Mouse (Mus musculus) bone marrow, adult 2 months (tissue): ENCODE measurements around the gene Nid2. TPM values are rescaled to one million over a fixed set of nuclear protein-coding genes. Genes with fewer than 3 reads are reported as not detected.

Experiments
- H3K27ac ChIP-seq: fragments of 200-500 bp; 2 replicates; pipeline ENCODE4 v1.5.1; 2012; ENCODE audit warnings: low read depth, mild to moderate bottlenecking, control low read depth, inconsistent platforms, low read length; ENCODE audit not compliant: control insufficient read depth, poor library complexity, insufficient read depth
- H3K4me1 ChIP-seq: fragments of 200-500 bp; 2 replicates; pipeline ENCODE4 v1.6.1; 2011; ENCODE audit warnings: low read length; ENCODE audit not compliant: control insufficient read depth, insufficient read depth
- H3K4me3 ChIP-seq: fragments of 200-500 bp; replicated peaks from 2 replicates; pipeline ENCODE3; 2011; ENCODE audit warnings: mild to moderate bottlenecking, low read depth, low read length, control low read depth; ENCODE audit not compliant: control insufficient read depth
- CTCF ChIP-seq: fragments of 200-500 bp; IDR thresholded peaks from 2 replicates; pipeline ENCODE4 v1.5.1; 2011; ENCODE audit warnings: low read length, control low read depth; ENCODE audit not compliant: control insufficient read depth, insufficient read depth
- POLR2A ChIP-seq: fragments of 200-500 bp; IDR thresholded peaks from 2 replicates; pipeline ENCODE4 v1.6.1; 2011; ENCODE audit warnings: low read depth, mild to moderate bottlenecking, control low read depth, low read length, borderline replicate concordance; ENCODE audit not compliant: control insufficient read depth
- WGBS: fragments of 180-500 bp; shearing (Covaris S2); methylation state at CpG from one replicate; pipeline ENCODE4 v1.1.7; 2018; 5-methylcytosine and 5-hydroxymethylcytosine counted together
- polyA plus RNA-seq: library from polyadenylated mRNA; stranded (reverse); fragments of >200 nt; gene quantifications from 2 replicates; pipeline ENCODE4 v1.2.4, GENCODE M21; 2011; ENCODE audit warnings: low replicate concordance; ENCODE audit not compliant: missing spikeins, insufficient read depth, insufficient read length

The Nid2 gene
- polyA plus RNA-seq, 1 experiment: 3.2 TPM

GRCm38 (mm10) chr14:19713067-19713466 is 38.0 kb upstream of the Nid2 start:
- no peak for TF ChIP-seq POLR2A
- TF ChIP-seq CTCF: no peak
- 2% methylated on average over 3 of the region's 3 CpGs for WGBS
- no peaks in the 10 kb centered on the region; the same call in none of the 2 replicates for H3K4me1 ChIP-seq
- H3K4me3 ChIP-seq: no peak overlapping the region
- H3K27ac ChIP-seq: no peak overlapping the region

DNA sequence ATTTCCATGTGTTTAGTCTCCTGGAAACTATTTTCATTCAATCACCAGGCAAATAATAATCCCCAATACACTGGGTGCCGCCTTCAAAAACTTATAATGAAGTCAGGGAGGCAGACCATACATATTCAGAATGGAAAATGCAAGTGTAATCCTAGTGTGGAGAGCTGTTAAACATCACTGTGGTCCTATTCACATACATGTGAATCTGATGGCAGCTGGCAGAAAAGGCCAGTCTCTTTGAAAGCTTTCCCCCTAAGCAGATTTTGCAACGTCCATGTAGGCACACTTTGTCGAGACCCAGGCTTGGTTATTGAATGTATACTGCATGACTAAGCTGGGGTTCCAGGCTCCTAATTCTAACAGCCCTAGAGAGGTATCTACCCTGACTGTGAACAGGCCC is 32.0 kb upstream of the Nid2 start:
- 66% methylated on average over 3 of the region's 3 CpGs for WGBS
- no peak for TF ChIP-seq CTCF
- no peak for TF ChIP-seq POLR2A
- Histone ChIP-seq H3K4me3 (no peak overlapping the region), H3K27ac (no peak overlapping the region), H3K4me1 (no peaks in the 10 kb centered on the region; the same call in 1 of the 2 replicates)

DNA sequence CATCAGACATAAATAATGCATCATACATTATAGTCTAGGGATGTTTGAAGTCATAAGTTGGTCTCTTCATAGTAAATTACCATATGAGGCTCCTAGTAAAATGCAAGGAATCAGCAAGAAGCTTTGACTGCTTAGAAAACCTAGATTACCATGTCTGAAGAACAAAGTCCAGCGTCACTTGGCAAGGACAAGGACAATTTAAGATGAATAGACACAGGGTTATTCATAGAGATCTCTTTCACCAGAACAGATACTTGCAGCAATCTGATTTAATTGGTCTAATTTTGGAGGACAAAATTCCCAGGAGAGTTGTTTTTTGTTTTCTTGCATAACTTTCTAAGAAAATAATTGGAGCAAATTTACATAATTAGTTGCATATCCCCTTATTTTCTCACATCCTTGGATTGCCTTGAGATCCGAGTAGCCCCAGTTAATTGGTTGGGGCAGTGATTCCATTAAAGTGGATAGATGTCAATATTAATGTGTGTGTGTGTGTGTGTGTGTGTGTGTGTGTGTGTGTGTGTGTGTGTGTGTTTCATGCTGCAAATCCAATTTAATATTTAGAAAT is 30.9 kb upstream of the Nid2 start:
- H3K27ac ChIP-seq: no peak overlapping the region
- no peaks in the 10 kb centered on the region for H3K4me1 ChIP-seq
- no peak overlapping the region for H3K4me3 ChIP-seq
- TF ChIP-seq CTCF (no peak), POLR2A (no peak)
- 82% methylated on average over 2 of the region's 2 CpGs for WGBS

- Histone ChIP-seq H3K4me3 (no peak overlapping the region), H3K4me1 (peaks cover 2% of the 10 kb centered on the region), H3K27ac (no peak overlapping the region)
- 82% methylated on average over 5 of the region's 5 CpGs for WGBS
- TF ChIP-seq POLR2A (no peak), CTCF (no peak)
Observed at GRCm38 (mm10) chr14:19728278-19728677, 22.8 kb upstream of the Nid2 start.

GRCm38 (mm10) chr14:19728737-19729136 is 22.3 kb upstream of the Nid2 start:
- Histone ChIP-seq H3K4me1 (peaks cover 2% of the 10 kb centered on the region), H3K27ac (no peak overlapping the region), H3K4me3 (no peak overlapping the region)
- WGBS: 84% methylated on average over 7 of the region's 7 CpGs
- TF ChIP-seq POLR2A (no peak), CTCF (no peak)

DNA sequence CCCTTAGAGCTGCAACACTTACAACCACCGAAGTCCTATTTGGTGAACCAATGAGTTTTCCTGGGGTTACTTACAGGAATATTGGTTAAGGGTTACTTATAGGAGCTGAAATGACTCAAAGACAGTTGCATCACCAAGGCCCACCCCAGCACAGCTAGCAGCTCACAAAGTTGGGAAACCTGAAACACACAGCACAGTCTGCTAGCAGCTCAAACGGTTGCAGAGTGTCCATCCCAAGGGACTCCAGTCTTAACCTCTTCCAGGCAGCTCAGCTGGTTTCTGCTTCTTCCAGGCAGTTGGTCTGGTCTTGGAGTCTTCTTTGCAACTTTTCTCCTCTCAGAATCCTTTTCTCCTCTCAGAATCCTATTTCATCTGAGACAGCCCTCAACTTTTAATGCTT is 19.0 kb upstream of the Nid2 start:
- H3K4me1 ChIP-seq: peaks cover 2% of the 10 kb centered on the region
- TF ChIP-seq CTCF: no peak
- no peak for TF ChIP-seq POLR2A
- H3K27ac ChIP-seq: no peak overlapping the region
- no peak overlapping the region for H3K4me3 ChIP-seq
- WGBS: 34% methylated on average over 2 of the region's 2 CpGs

- no peak overlapping the region for H3K4me3 ChIP-seq
- no peak for TF ChIP-seq POLR2A
- no peak for TF ChIP-seq CTCF
- WGBS: 14% methylated on average over 4 of the region's 4 CpGs
- peaks cover 2% of the 10 kb centered on the region for H3K4me1 ChIP-seq
- H3K27ac ChIP-seq: no peak overlapping the region
Observed at GRCm38 (mm10) chr14:19733490-19734282, 17.4 kb upstream of the Nid2 start.

DNA sequence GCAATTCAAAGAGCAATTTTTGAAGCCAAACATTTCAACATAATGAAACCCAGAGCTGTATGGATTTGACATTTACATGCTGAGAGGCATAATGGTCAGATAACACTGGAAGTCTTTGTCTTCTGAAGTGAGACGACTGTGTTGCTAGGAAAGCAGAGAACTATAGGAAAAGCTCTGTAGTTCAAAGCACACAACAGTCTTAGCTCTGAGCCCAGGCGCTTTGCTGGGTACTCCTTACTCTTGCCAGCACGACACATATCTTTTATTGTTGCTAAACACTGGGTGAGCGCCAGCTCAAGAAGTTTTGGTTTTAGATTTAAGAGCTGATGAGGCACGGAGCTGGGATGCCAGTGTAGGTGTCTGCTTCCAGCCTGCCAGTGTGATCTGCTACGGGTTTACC is 15.8 kb upstream of the Nid2 start:
- Histone ChIP-seq H3K27ac (no peak overlapping the region), H3K4me3 (no peak overlapping the region), H3K4me1 (peaks cover 2% of the 10 kb centered on the region)
- no peak for TF ChIP-seq CTCF
- TF ChIP-seq POLR2A: no peak
- 57% methylated on average over 6 of the region's 6 CpGs for WGBS
